Mouse (Mus musculus) ZHBTc4 (cell line): ENCODE data around the gene Lypd6b.

ENCODE experiments used
- DNase-seq: peaks from one replicate; pipeline ENCODE4 v3.0.0-alpha.2; 2011; ENCODE audit warnings: low read depth, low spot score

The Lypd6b gene

DNA sequence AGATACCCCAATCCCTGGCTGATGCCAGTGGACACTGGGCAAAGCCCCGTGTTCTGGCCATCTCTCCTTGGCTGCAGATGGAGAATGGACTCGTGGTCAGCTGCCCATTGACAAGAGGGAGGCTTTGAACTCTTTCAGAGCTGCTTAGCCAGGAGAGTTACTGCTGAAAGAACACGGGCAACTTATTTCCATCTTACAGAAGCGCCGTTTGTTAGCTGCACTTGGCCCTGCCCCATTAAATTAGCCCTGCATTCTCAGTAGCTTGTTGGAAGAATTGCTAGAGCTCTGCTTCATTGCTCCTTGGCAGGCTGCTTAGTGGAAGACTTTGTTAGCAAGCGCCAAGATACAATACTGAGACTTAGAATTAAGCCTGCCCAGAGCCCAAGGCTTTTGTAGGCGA lies 81.6 kb downstream of the Lypd6b start:
- DNase-seq: no peak

DNA sequence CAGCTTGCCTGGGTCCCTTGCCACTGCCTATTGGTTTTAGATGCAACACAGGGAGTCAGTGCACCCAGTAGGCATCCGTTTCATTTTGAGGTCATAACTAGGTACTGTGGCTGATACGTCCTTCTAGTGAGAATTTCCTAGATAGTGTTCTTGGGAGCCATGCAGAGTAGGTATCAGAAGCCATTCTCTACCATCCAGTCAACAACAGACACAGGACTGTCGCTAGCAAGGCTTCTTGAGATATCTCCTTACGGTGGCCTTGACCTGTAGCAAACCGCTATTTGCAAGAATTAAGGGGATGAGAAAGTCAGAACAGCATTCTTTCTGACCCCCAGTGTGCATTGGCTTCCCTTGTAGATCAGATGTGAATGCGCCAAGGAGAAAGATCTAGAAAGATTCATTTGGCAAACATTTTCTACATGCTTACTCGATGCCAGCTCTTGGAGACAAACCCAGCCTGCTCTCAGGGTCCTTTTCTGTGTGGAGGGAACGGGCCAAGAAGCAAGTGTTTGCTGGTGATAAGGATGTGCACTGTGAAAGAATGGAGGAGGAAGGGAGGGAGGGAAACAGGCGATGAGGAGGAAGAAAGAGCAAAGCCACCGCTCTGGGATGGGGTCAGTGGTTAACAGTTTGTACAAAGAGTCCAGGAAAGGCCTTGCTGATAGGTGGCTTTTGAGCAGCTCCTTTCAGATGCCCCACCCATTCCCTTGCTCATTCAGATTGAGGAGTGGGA lies 82.5 kb downstream of the Lypd6b start:
- no peak for DNase-seq

DNA sequence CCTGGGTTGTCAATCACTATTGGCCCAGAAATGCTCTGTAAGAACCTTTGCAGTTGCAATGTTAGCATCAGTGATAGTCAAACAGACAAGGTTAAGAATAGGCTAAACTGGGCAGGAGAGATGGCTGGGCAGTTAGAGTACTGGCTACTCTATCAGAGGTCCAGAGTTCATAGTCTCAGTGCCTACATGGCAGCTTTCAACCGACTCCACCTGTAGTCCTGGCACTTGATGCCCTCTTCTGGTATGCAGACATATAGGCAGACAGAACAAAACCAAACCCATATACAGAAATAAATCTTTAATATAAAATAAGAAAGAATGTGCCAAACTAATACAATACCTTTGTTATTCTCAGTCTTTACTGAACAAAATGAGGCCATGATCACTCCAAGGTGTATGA lies 83.5 kb downstream of the Lypd6b start:
- no peak for DNase-seq

DNA sequence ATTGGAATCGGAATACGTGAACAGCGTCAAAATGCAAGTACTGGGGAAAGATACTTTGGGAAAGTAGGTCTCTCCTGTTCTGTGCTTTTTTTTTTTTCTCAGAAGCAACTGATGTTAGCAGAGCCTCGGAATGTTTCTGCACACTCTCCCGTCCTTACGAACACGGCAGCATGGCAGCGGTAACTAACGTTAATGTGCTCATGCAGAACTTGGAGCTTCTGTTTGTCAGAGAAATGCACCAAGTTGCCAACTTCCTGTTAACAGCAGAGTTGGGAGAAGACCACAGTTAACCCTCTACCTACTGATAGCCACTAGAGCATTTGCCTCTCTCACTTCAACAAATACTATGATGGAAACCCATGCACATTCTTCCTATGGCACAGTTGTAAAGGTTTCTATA lies 93.0 kb downstream of the Lypd6b start:
- no peak for DNase-seq

DNA sequence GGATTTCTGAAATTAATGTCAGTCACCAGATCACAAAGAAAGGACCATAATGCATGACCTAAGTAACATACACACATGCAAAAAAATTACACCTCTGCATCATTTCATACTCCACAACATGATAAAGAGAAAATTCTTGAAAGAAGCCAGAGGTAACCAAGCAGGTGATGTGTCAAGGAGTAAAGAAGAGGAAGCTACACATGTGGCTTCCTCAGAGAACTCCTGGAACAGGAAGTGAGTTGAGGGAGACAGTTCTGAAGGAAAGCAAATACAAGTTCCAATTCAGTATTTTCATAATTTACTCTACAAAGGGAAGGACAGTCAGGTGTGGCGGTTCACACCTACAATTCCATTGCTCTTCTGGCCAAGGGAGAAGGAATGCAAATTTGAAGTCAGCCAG lies 93.5 kb downstream of the Lypd6b start:
- DNase-seq: no peak

DNA sequence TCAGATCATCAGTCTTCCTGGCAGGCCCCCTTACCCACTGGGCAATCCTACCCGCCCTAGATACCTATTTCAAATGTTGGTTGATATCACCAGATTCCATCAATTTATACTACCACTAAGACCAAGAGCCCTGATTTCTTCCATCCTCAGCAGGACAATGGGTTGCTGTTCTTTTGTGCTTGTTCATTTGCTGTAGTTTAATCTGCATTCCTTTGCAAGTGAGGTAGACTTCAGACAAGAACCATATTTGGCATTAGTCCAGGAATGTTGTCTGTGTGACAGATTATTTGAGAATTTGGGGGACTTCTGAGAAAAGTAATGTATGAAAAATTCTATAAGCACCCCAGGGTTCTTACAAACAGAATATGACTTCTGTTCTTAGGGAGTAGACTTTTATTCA lies 95.0 kb downstream of the Lypd6b start:
- DNase-seq: no peak

DNA sequence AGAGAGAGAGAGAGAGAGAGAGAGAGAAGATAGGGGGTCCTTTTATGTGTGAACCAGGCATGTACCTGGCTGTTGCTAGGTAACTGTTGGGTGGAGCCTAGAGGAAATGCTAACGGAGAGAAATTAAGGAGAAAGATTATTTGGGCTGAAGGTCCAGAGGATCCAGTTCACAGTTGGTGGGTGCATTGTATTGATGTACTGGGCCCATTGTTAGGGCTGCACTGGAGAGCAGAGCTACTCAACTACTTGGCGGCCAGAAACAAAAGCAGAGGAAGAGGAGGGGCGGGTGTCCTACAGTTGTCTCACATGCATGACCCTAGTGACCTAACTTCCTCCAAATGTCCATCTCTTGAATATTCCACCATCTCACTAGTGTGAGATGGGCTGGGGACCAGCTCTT lies 96.5 kb downstream of the Lypd6b start:
- DNase-seq: peak; percentile 26

DNA sequence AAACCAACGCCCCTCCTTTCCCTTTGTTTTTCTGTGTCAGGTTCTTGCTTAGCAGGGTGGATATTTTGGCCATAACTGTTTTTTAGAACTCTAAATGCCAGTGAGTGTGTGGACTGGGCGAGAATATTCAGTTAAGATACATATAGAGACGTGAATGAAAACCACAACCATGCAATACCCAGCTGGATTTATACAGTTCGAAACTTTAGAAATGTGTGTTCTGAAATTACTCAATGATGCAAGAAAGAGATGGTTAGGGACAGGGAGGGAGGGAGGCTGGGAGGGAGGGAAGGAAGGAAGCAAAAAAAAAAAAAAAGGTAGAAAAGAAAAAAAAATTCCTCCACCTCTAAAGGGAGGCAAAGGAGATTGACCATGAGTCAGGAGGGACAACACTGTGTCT lies 98.7 kb downstream of the Lypd6b start:
- no peak for DNase-seq

DNA sequence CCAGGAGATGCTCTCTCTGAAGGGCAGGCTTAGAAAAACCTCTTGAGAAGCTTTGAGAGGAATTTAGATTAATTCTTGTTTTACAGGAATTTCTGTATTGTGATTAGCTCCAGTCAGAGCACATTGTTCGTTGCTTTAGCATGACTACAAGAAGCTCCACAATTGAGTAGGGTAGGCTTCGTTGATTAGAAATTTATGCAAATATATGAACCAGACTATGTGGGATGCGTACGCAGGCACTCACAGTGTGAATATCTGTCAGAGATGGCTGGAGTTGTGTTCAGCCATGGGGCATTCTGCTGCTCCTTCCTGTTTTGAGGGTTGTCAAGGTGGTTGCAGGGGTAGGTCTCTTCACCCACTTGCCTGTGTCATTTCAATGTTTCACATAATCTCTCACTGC lies 100.9 kb downstream of the Lypd6b start:
- DNase-seq: no peak

DNA sequence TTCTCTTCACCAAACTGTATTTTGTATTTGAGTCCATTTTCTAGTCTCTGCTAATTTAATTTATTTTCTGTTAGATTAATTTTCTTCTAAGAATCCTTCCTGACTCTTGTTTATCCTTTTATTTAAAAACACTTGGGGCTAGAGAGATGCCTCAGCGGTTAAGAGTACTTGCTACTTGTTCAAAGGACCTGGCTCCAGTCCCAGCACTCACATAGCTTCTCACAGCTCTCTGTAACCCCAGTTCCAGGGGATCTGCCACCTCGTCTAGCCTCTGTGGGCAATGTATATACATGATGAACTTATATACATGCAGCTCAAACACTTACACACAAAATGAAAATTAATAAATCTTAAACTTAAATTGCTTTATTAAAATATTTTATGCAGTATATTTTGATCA lies 103.2 kb downstream of the Lypd6b start:
- no peak for DNase-seq

DNA sequence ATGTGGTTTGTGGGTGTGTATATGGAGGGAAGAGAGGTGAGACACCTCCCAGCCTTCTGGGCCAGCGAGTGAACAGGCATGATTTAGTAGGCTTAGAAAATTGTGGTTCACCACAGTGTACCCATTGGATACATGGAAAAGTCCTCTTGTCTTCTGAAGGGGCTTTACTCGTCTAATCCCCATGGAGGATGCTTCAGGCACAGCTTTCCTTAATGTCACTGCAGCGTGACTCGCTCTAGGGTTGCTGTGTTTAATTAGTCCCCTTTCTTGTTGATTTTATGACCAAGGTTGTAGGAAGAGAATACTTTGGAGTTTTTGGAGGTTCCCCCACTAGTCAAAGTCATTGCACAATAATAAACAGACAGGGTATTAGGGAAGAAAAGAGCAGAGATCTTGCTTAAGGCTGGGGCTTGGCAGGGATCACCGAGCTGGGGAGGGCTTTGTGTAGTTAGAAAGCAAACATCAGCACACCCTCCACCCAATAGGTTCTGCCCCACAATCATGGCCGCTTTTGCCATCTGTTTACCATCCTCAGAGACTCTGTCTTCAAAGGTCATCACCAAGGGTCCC lies 122.4 kb downstream of the Lypd6b start:
- no peak for DNase-seq

DNA sequence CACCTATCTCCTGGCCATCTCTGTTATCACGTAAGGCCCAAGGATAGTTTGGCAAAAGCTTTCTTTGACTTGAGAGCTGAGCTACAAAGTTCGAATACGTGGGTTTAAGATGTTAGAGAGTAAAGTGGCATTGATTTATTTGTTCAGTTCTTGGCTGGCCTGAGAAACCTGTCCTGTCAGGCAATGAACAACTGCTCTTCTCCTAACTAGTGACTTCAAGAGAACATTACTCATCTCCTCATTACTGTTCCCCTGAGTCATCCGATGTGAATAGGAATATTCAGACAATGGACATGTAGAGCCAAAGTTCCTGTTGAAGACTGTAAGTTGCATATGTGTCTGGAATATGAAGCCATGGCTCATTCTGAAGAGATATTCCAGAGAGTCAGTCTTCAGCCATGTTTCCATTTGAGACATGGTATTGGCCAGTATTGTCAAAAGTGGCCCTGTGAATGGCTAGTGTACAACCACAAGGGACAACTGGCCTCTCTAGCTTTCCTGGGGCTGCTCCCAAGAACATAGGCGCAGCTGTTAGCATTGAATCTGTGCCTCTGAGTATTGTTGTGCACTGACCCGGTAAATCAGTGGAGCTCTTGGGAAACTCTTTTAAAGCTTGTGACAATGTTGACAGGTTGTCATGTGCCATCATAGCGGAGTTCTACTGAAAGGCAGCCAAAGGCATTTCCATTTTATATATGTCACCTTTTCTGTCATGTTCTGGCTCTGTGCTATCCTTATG lies 124.0 kb downstream of the Lypd6b start:
- DNase-seq: no peak

DNA sequence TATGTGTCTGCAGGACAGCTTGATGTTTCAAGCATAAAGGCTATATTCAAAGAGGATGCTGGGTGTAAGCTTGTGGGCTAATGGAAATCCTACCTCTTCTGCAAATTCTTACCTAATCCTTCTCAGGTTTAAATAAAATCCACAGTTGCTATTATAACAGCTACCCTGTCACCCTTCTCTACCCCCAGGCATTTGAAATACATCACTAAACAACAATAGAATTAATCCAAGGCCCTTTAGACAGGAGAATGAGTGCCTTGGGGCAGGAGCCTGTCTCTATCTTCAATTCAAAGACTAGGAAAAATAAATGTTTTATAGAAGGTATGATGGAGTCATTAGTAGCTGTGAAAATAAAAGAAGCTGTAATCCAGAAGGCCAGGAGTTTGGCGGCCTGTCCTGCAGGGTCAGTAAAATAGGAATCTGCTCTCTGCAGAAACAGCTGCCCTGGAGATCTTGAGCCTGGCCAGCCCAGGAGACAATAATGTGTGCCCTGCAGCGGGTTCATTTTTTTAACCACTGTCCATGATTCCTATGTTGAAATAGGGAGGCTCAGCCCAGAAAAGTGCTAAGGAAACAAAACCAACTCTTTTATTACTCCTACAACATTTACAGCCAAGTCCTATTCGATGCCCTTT lies 124.9 kb downstream of the Lypd6b start:
- DNase-seq: no peak

DNA sequence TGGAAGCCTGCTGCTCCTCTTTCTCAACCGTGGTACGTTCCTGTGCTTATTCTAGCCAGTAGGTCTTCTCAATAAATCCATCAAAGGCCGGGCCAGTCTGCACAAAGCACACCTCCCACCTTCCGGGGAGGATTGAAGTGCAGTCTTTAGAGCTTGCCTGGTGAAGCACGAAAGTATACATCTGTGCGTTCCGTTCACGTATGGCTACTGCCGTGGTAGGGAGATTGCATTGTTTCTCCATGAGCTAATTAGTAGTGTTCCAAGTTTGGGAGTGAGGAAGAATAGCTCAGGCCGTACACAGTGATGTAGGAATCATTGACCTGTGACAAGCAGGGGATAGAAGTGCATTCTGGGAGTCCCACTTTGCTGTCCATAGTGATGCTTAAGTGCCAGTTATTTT lies 130.0 kb downstream of the Lypd6b start:
- no peak for DNase-seq

DNA sequence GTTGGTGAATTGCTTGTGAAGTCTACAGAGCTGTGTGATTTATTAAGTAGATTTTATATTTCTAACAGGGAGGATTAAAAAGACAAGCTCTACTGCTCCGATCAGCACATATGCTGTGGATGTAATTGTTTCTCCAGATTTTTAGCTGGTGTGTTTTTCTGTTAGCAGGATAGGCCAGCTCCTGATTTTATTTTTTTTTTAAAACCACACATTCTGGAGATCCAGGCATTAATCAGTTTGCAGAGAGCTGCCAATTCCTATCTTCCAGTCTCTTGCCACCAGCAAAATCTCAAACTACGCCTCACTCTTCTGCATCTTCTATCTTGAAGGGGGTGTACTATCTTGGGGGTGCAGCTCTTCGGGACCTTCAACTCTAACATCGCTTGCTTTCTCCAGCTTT lies 130.6 kb downstream of the Lypd6b start:
- DNase-seq: no peak

DNA sequence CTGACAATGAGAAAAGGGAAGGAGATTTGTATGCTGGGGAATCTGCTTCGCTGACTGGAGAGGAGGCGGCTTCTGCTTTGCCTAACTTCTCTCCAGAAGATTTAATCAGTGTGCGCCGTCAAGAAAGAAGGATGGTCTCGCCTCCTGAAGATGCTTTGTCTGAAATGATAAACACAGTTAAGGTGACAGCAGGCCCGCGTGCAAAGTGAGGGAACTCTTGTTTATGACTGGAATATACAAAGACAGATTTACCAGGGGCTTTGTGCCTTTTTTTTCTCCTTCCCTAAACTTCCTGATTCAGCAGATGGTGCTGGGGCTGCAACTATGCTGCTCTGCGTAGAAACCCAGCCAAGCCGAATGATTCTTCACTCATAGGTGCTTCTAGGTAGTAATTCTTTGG lies 131.2 kb downstream of the Lypd6b start:
- no peak for DNase-seq

DNA sequence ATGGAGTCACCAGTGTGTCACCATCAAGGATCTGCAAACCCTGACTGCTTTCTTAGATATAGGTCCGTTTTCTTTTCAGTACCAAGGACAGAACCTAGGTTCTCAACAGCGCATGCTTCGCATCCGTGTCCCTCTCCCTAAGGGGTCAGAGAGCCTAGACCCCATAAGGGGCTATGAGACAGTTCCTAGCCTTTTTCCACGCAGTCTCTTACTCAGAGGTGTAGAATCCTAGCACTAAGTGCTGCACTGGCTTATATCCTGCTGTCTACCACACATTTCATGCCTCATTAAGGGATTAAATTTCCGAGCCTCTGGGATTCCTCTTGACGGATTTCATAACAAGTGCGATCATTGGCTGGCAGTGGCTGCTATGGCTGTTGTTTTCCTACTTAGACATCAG lies 134.5 kb downstream of the Lypd6b start:
- DNase-seq: no peak

DNA sequence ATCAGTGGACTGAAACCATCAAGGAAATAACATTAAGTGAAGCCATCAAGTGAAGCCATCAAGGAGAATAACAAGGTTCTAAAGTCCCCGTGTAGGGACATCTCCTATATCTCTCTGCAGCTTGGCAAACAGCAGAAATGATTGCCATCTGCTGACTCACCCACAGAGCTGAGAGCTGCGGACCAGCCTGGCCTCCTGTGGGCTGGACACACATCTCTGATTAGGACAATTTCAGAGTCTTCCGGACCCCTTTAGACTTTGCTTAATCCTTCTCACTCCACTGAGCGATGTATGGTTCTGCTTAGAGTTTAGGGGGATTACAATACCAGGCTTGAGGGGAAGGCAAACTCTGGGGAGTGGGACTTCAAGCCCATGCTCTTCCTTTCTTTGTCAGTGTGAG lies 135.3 kb downstream of the Lypd6b start:
- no peak for DNase-seq

DNA sequence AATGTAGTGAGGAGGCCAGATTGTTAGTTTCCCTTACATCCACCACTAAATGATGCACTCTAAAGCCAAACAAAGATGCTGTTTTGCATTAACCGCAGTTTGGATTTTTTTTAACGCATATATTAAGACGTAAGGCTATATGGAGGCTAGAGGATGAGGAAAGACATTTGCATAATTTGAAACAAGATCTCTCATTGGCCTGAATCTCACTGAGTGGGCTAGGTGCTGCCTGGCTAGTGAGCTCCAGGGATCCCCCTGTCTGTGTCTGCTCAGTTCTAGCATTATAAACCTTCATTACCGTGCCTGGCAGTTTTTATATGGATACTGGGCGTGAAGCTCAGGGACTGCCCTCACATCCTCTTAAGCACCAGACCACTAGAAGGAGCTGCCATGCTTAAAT lies 138.7 kb downstream of the Lypd6b start:
- DNase-seq: no peak

DNA sequence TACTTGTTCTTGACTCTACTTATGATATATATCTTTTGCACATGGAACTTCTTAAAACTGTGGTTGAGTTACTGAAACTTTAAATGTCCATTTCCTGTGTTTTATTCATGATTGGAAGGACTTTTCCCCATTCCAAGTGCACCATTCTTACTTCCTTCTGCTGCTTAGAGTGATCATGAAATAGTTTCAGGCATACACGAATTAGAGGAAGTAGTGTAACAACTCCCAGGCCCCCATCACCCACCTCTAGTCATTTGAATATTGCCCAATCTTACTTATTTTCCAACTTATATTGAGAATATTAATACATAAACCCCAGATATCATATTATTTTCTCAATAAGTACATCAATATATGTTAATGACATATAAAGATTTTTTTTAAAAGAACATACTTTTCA lies 139.9 kb downstream of the Lypd6b start:
- no peak for DNase-seq

DNA sequence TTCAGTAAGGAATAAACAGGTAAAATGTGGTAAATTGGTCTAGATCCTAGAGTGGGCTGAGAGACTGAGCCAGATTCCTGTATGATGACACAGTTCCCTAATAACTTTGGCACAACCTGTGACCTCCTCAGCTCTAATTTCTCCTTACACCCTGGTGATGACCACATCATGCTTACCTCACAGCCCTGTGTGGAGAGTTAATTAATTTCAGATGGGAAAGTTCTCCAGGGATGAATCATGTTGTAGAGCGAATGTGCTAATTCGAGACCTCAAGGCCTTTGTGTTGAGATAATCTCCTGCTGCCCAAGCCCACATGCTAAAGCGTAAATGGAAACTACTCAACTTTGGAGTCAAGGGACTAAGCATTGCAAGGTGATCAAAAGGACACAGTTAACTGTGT lies 142.4 kb downstream of the Lypd6b start:
- DNase-seq: no peak

DNA sequence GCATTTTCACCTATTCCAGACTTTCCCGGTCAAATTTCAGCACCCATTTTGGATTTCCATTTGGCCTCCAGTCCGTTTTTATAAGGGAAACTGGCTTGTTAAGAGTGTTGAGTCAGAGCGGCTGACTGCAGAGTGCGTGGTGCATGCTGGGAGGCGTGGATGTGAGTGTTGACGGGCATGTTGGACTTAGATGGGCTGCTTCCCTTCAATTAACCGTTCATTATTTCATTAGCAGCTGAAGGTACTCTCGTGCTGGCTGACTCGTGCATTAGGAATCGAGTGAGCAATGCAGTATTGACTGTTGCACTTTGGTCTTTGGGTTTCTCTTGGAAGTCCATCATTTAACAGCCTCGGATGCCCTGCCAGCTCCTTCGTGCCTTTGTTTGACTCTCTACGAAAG lies 150.1 kb downstream of the Lypd6b start:
- no peak for DNase-seq

DNA sequence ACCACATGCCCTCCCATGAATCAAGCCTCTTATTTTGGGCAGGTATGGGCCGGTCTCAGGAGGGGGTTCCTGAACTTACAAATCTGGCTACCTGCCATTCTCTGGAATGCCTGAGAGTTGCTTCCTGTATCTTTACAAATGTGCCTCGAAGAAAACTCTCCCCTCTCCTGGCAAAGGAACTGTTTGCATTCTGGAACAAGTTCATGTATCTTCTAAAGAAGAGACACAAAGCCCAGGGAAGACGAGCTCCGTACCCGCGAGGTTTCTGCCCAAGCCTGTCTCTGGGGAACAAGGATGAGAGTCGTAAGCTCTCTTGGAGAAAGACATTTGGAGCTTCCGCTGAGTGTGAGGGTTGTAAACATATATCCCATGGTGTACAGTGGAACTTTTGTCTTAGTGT lies 150.8 kb downstream of the Lypd6b start:
- DNase-seq: no peak
